Mouse (Mus musculus) gastrocnemius, postnatal 10 days (tissue): ENCODE measurements around the gene Nck2. TPM values are rescaled to one million over a fixed set of nuclear protein-coding genes. Genes with fewer than 3 reads are reported as not detected.

ENCODE experiments used
- DNase-seq: peaks from one replicate; pipeline ENCODE4 v3.0.0; 2021; ENCODE audit warnings: mixed read lengths
- total RNA-seq, 2 experiments: library from RNA; stranded (reverse); gene quantifications; 2 replicates each; pipeline ENCODE4 v1.2.3; 2021

The Nck2 gene
- total RNA-seq, 2 experiments from 2014 or later: 30.2 to 38.0 TPM

- DNase-seq: no peak
Measured at GRCm38 (mm10) chr1:43574793-43575304, 130.5 kb downstream of the Nck2 start.

- DNase-seq: no peak
Measured at GRCm38 (mm10) chr1:43577371-43577770, 133.0 kb downstream of the Nck2 start.

DNA sequence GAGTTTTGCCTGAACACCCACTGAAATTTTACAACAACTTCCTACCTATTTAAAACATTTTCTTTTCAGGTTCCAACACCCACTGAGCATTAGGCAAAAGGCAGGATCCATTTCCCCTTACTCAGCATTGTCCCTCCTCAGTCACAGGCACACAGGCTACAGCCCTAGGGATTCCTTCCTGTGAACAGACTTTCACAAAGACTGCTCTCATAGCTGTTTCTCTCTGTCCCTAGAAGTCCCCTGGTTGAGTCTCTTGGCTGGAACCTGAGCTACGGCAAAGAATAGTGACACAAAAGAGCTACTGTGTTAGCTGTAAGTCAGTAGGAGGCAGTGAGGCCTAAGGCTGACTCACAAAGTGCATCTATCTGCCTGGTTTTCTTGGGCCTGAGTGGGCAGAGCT lies 139.2 kb downstream of the Nck2 start:
- DNase-seq: no peak

DNA sequence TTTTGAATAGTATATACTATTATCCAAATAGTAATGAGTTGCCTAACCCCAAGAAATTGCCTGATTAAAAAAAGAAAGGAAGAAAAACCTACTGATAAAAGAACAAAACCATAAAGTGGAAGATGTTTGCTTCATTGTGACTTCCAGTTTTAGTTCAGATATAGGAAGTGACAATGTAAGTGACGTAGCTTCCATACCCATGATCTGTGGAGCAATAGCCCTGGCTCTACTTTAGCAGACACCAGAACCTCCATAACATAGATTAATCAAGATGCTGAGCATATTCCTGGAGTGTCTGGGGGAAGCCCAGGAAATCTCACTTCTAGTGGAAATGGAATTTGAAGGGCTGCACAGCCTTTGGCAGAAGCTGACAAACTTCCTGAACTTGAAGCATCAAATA lies 144.6 kb downstream of the Nck2 start:
- no peak for DNase-seq

GRCm38 (mm10) chr1:43589910-43590309 lies 145.5 kb downstream of the Nck2 start:
- no peak for DNase-seq

DNA sequence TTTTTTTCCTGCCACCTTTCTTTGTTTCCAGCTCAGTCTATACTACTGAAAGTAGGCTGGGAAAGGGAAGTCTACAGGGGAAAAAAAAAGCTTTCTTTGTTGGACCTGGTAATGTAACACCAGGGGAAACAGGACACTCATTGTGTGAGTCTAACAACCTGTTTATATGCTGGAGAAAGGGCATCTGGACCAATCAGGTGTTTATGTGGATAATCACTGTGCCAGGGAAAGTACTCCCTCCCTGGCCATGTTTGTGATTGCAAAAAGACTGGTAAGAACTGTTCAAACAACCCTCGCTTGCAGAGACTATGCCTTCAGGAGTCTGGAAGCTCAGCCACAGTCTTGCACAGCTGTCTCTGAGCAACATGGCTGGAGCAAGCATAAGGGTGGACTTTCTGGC lies 146.3 kb downstream of the Nck2 start:
- no peak for DNase-seq

- no peak for DNase-seq
Measured at GRCm38 (mm10) chr1:43593069-43593468, 148.7 kb downstream of the Nck2 start.

DNA sequence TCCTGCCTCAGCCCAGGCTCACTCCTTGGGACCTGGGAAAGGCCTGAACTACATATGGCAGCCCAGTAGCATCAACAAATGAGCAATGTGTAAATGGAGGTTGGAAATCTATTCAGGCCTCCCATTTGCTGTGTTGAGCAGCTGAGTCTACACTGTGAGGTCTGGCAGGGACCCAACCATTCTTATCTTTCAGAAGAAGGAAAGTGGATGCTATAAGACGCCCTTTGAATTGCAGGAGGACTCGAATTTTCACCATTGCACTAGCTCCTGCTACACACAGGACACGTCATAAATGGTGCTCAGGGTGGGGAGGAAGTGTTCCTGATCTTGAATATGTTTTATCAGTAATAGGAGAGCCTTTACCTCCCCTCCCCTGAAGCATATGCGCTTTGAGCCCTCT lies 150.4 kb downstream of the Nck2 start:
- no peak for DNase-seq

DNA sequence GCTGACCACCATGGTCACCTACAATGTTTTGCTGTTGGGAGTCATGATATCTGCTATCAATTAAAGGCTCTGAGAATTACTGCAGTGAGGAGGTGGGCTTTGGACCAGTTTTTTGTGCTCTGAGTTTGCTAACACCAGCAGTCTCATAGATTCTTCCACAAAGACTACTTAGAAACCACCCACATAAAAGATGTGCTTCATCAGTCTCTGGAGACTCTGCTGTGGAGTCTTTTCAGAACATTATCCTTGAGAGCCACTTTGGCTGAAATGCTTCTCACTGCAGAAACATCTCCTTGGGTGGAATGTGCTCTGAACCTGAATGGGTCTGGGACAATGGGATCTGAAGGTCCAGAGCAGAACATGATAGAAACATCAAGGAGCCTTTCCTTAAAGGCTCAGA lies 153.4 kb downstream of the Nck2 start:
- no peak for DNase-seq

DNA sequence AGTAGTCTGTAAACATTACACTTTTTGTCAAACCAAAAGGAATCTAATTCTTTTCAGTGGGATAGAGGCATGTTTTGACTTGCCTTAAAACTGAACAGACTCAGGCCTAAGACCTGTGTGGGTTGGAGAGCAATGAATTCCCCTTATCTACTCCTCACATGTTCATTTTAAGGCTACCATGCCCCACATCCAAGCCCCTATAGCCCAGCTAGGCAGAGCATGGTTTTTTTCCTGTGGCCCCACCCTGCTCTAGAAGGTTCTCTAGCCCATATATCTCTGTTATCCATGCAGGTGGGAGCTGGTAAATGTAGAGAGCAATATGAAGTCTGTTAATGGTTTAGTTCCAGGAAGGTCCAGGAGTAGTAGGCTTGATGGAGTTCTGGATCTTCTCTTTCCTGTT lies 155.1 kb downstream of the Nck2 start:
- no peak for DNase-seq

GRCm38 (mm10) chr1:43601054-43601453 lies 156.7 kb downstream of the Nck2 start:
- no peak for DNase-seq

DNA sequence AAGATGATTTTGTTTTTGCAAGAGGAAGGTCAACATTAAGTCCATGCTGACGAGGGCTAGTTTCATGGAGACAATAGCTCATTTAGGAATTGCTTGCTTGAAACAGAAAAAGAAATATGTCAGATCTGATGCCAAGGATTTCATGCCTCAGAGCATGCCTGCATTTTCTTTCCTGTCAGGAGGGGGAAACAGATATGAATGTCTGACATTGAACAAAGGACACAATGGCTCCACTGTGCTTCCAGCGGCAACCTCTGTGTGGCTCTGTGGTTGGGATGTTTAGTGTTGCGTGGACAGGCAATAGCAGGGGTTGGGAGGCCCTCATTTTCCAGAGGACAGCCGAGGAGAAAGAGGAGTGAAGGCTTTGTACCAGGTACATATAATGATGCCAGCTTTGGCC lies 171.6 kb downstream of the Nck2 start:
- no peak for DNase-seq

Other genes starting within 250 kb of the Nck2 start
- 10 to 100 TPM; 21.7 to 22.1 TPM for gene Fhl2, start 247.6 kb upstream of the Nck2 start, total RNA-seq